Mouse (Mus musculus) urinary bladder, postnatal 14 days (tissue): ENCODE results near the gene Nkx6-2.

Source experiments
- DNase-seq: peaks from one replicate; pipeline ENCODE4 v3.0.0; 2021; ENCODE audit warnings: low spot score

Gene Nkx6-2

DNA sequence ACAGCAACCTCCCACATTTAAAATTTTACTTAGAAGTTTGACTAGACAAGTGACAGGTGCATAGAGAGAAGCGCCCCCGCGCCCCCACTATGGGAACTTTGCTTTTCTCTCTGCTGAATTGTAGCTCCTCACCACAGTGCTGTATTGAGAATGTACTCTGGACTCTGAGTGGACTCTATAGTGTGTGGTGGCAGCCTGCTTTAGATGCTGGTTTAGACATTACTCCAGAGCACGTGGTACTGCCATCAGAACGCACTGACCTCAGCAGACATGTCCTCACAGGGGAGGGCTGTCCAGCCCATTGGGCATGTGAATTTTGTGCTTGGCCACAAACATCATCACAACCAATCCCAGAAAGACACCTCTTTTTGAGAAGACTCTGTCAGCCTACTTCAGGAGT, 11.8 kb downstream of the Nkx6-2 start:
- DNase-seq = no peak

DNA sequence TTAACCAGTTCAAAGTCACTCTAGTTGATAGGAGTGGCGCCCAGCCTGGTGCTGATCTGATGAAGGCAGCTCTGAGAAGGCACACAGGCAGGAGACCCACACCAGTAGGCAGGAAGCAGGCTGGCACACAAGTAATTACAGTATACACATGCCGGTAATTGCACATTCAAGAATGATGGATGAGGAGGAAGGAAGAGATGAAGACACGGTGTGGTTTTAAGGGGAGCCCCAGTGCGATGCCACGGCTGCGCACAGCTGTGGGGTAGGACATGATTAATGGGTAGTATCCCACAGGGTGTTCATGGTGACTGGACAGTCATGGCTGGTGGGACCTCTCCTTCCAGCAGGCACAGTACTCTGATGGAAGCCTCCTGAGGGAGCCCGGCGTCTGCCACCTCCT, 16.1 kb downstream of the Nkx6-2 start:
- DNase-seq = no peak

DNA sequence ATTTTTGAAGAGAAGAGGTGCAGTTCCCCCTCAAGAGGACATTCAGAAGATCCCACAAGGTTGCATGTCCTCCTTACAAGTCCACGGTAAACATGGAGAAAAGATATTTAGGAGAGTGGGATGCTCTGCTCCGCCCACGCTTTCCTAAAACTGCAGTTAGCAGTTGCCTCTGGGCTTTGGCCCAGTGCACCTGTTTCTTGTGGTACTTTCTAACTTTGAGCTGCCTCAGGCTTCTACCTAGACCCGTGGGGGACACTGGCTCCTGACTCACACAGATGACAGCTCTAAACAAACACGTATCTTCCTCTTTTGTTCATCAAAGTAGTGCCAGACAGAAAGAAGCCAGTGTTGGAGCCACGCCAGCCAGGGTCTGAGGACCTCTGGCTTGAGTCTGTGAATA, 16.6 kb downstream of the Nkx6-2 start:
- DNase-seq = no peak

DNA sequence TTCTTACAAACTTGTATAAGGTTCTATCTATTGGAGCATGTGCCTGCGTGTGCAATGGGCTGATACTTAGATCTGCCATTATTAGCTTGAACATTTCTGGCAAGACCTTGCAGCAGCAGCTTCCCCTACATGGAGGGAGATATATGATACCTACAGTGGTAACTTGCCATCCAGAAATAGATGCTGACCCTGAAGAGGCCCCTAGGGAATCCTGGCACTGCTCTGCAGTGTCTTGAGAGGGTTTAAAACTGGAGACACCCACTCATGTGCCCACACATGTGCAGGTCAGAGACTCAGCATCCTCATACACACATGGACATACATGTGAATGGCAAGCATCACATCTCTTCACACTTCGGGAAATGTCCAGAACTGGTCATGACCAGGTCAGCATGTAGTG, 18.4 kb downstream of the Nkx6-2 start:
- DNase-seq = no peak

DNA sequence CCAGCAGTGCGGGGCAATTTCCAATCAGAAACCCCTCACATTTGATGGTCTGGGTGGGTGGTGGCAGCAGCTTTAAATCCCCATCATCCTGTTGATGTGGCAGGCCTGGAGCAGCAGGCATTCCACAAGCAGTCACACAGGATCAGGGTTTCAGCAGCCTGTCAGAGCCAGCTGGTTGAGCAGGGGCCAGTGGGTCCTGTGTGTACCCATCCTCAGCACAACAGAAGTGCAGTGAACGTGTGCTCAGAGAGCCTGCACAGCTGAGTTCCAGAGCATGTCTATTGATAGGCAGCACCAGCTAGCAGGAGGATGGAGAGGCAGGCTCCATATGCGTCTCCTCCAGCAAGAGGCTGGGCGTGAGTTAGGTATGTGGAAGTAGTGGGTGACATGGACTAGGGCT, 19.2 kb downstream of the Nkx6-2 start:
- DNase-seq = no peak

DNA sequence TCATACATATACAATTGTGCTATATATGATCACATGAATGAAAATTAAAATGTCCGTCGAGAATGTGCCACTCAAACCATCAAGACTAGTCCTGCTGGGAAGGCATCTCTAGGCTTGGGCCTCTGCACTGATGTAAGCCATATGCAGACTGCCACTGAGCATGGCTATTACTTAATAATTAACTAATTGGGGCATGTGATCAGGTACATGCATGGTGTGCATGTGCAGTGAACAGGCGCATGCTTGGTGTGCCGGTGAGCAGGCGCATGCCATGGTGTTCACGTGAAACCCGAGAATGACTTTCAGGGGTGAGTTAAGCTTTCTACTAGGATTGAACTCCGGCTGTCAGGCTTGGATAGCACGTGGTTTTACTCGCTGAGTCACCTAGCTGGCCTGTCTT, 22.9 kb downstream of the Nkx6-2 start:
- DNase-seq = no peak

DNA sequence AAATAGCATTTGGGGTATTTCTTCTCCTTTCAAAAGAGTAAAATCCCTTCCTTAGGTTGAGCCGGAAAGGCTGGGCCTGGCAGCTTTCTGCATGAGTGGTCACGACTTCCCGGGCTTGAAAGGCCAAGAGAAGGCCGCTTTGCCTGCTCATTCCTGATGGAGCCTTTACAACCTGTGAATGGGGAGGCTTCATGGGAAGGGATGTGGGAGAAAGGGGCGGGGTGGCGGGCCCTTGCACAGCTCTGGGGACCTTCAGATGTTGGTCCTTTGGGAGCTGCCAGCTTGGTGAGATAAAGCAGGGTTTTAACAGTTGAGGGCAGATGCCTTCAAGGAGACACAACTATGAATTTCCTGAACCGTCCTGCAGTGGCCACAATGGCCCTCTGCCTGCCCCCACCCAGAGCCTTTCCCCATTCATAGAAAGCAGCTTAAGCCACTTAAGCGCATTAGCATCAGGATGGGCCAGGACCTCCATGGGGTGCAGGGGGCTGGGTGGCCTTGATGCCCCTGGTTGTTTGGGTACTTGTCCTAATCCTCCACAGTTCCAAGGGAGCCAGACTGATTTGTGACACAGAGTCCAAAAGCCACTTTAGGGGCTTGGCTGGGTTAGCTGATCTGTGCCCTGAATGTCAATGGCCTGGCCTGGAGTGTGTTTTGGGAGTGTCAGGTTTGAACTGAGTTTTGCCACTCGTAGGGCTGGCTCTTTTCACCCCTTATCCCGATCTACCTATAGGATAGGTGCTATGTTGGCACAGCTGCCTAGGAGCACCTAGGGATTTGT, 25.7 kb downstream of the Nkx6-2 start:
- no peak for DNase-seq

DNA sequence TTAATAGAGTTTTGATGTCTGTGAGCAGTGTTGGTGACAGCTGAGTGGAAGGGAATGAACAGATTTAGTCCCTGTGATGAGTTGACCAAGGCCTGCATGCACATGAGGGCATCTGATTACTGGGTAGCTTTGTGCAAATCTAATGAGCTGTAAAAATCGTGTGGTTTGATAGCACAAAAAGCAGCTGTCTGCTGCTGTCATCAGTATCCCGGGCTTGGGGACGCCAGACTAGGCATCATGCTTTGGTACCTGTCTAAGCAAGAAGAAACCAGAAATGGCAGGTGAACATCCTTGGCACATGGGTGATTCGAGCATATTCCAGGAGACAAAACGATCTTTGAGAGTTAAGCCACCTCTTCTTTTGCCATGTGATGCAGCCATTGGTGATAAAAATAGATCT, 26.3 kb downstream of the Nkx6-2 start:
- no peak for DNase-seq

DNA sequence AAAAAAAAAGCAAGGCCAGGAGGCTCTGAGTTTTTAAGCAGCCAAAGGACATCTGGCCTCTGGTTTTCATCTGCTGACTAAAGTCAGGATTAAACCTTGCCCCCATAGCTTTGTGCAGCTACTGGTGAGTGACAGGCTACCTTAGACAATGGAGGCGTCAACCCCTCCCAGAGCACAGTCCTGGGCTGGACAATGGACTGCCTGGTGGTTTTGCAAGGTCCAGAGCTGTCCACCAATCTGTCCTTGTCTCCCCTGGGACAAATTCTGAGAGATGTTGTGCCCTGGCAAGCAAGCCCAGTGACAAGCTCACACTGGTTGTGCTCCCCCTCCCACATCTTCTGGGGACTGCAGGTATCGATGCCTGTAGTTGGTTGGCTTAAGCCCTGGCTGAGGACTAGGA, 31.1 kb downstream of the Nkx6-2 start:
- DNase-seq = no peak

DNA sequence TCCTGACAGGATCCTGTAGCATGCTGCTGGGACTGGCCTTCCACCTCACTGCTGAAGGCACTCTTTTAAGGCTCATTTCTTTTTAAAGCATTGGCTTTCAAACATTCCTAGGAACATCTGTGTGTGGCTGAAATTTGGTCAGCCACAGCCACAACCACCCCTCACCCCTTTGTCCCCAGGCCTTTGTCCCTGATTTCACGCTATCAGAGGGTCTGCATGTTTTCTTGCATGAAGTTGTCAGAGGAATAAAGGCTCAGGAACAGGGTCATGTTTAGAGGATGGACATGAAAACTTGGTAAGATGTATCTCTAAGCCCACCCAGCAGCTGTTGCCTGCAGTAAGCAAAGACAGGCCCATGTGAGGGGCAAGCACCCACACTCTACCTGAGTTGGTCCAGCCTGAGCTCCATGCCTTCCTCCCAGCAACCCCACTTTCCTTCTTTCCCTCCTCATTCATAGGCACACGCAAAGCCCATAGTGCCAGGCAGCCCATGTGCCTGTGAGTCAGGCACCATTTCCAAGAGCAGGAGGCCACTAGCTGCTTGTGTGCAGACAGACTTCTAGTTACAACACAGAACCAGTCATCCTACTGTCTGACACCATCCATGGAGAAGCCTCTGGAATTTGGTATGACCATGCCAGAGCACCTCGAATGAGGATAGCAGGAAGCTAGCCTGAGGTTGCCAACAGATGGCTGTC, 32.4 kb downstream of the Nkx6-2 start:
- no peak for DNase-seq

DNA sequence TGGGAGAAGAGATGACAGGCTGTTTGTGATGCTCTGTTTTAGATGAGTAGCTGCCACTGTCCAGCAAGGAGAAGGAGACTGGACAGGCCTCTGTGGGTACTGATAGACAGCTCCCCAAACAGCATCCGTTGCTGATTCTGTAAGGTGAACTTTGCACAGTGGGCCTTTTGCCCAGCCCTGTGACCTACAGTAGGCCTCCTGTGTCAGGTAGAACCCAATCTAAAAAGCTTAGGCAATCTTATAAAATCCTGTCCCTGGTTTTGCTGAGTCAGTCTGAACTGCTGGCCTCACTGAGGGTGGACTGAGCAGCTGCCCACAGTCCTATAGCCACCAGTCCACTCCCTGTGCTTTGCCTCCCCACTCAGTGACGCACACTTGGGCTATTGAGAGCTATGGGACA, 35.3 kb downstream of the Nkx6-2 start:
- no peak for DNase-seq

DNA sequence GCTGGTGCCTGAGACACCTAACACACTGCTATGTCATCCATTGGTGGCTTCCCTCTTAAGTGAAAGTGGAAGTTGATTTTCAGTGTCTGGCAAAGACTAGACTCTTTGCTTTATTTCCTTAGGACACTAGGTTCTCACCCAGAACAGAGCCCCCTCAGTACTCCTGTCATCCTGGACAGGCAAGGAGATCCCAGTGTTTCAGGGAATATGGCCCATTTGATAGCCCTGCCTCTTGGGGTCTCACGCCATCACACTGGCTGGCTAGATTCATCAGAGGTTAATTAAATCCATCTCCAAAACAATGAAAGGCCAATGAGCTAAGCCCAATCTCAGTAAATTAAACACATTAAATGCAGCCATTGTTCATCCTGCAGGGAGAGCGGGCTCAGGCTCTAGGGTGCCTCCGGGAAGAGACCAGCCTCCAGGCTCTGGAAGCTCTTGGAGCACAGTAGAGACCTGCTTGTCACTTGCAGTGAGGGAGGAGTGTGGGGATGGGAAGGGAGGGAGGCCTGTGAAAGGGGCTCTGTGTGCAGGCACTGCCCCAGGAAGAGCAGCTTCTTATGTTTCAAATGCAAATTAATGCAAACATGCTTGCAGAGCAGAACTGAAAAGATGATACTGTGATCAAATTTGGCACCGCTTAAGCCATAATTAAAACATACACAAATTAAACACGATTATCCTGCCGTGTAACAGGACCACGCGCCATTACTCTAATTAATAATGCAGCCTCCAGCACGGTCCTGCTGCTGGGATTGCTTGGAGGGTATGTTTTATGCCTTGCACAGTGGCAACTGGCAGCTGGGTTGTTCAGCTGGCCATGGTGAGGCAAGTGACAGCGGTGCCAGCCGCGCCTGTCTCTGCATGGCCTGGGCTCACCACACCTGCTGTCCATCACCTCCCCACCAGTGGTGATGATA, 37.6 kb downstream of the Nkx6-2 start:
- no peak for DNase-seq

DNA sequence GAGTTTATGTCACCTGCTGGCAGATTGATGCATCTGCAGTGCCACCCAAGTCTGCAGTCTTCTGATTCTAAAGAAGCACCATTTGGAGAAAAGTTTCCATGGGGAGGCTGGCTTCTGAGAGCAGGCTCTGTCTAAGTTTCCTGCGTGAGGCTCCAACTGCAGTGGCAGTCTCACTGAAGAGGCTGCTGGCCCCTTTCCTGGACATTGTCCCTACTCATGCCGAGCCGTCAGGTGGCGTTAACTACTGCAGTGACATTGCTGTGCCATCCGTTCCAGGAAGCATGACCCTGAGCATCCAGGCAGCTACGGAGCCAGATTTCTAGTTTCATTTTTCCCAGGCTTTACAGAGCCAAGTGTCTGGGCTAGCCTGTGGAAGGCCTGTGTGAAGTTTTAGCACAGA, 41.2 kb downstream of the Nkx6-2 start:
- DNase-seq = no peak

DNA sequence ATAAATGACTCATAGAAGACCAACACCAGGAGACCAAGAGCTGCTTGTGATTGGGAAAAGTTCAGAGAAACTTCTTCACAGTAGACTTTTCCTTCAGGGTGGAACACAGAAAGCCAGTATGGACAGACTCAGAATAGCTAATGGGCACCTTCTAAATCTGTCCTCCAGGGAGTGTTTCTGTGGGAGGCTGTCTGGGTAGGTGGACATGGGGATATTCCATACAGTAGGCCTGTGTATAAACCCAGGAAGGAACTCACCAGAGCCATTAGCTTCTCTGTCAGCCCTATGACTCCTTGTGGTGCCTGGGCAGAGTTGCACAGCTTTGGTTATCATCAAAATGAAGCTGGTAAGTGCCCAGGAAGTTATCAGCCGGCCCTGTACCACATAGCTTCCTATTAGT, 42.0 kb downstream of the Nkx6-2 start:
- DNase-seq = no peak

DNA sequence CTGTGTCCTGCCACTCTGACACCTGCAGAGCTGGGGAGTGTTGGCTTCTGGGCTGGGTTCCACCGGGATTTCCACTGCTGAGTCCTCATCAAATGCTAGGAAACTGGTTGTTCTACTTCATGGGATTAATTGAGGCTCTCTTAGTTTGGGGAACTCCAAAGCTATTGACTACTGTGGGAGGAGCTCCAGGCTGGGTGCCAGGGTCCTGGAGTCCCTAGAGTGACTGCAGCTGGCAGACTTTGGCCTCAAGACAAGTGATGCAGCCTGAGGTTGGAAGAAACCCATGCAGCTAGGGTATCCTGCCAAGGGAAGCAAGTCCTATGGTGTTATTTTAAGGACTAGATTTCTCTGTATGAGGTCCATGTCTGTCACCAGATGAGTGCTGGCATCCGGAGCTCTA, 44.1 kb downstream of the Nkx6-2 start:
- peak; percentile 17 for DNase-seq

DNA sequence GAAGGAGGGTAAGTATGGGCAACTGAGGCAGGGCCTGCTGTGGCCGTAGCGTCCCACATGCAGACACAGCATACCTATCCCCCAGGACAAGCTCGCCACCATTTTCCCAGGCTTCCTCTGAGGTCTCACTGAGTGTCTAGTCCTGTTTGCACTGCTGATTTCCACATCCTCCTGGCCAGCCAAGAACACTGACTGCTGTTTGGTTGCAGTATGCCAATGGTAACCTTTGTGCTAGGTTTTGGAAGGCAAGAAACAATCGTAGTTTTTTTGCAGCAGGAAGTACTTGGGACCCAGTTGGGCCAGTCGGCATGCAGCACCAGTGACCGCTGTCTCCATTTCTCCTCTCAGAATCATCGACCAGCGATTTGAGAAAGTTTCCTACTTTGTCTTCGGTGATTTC, 44.8 kb downstream of the Nkx6-2 start:
- no peak for DNase-seq

DNA sequence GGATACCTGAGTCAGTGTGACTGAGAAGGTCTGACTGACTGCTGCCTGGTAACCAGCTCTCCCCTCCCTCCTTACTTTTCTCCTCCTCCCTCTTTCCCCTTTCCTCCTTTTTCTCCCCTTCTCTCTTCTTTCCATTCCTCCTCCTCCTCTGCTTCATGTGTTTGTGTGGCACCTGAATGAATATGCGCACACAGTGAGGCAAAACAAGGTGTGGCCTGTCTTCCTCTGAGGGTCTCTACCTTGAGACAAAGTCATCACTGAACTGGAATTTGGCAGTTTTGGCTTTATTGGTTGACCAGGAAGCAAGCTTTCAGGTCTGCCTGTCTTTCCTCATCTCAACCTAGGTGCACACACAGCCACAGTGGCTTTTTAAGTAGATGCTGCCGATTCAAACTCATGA, 45.8 kb downstream of the Nkx6-2 start:
- no peak for DNase-seq

DNA sequence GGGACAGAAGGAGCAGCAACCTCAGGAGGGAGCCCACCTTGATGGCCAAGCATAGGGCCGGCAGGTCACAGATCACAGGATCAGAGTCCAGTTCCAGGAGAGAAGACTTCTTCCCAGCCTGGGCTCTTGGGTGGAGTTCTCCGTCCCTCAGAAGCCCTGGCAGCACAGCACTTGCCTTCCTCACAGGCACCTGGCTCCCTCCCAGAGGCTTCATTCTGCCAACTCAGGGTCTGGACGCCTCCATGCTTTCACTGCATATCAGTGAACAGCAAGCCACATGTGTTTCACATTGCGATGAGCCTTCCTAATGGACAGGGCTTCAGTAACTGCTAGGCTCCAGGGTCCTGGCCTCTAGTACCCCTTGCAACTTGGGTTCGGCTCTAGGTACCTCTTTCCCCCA, 46.3 kb downstream of the Nkx6-2 start:
- DNase-seq = no peak

DNA sequence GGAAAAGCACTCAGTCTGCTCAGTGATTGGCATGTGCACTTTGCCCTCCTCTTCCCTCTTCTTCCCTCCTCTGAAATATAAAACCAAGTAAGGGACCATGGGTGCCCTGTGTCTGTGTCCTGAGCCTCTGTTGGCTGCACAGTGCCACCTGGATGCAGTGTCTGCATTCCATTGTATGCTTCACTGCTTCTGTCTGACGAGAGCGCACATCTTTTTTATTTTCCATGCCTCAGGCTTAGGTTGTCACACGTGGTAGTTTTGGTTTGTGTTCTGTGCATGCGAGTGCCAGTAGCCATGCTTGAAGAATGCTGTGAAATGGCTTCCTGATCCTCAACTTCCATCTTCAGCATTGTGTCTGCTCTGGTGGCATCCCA, 51.2 kb downstream of the Nkx6-2 start:
- no peak for DNase-seq

DNA sequence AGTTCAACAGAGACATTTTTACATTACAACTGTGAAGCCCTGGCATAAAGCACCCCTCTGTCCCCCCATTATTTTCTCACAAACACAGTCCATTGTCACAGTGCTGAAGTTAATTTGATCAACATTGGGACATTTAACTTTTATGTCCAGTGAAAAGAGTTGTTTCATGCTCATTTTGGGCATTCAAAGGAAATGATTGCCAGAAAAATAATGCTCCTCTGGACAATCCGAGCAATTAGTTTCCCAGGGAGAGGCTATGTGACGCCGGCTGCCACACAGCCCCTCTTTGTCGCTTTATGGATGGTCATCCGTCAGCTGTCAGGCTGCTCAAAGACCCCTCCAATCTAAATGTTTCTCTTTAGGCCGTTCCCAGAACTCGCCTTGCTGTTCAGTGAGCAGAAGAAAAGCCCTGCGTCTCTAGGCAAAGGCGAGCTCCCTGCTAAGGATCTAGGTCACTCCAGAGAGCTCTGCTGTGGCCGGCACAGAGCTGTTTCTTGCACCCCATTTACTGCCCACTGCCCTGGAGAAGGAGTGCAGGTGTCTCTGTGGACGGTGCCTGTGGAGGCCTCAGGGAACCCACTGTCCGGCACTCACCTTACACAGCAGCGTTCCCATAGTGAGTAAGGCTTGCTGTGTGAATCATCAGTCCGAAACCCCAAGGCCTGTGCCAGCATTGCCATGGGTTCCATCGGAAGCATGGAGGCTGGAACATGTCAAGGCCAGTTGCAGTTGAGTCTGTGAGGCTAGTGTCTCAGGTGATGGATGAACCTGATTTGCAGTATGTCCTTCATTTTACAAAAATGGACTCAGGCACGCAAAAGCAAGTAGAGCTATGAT, 51.8 kb downstream of the Nkx6-2 start:
- DNase-seq = no peak
